Mouse (Mus musculus) frontal cortex, adult (tissue): Measurements from ENCODE around the gene Scrn3.
A peak's percentile ranks its signal among the peaks of the same experiment; 100 is the strongest.

Source experiments
- ATAC-seq: cut with Nextera tagmentation; 2 replicates; pipeline ENCODE4 v1.9.2; 2017; ENCODE audit warnings: mild to moderate bottlenecking, moderate library complexity, mixed read lengths; ENCODE audit not compliant: low TSS enrichment

The Scrn3 gene

GRCm38 (mm10) chr2:73313117-73313501 lies 708 bp downstream of the Scrn3 start:
- peak; percentile 15; the same call in 1 of the 2 replicates for ATAC-seq

DNA sequence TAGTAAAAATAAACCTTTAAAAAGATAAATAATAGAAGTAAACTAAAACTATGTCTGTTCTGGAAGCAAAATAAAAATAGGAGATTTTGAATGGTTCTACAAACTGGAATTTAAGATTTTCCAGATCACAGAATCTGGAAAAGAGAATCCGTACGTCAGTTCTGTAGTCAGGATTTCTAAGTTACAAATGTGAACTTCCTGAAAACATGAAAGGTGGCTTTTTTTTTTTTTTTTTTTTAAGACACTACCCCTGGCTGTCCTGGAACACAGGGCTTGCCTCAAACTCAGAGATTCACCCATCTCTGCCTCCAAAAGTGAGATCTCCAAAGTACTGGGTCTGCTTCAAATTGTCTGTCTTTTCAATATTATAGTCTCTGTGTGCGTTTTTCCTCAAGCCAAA lies 1.9 kb downstream of the Scrn3 start:
- no peak for ATAC-seq

GRCm38 (mm10) chr2:73317426-73317825 lies 5.0 kb downstream of the Scrn3 start:
- ATAC-seq = no peak

GRCm38 (mm10) chr2:73319218-73319617 lies 6.8 kb downstream of the Scrn3 start:
- ATAC-seq = no peak

GRCm38 (mm10) chr2:73322991-73323390 lies 10.6 kb downstream of the Scrn3 start:
- no peak for ATAC-seq

- ATAC-seq = no peak
These were observed 13.5 kb downstream of the Scrn3 start for GRCm38 (mm10) chr2:73325871-73326270.

GRCm38 (mm10) chr2:73335949-73336348 lies 23.5 kb downstream of the Scrn3 start:
- no peak for ATAC-seq

GRCm38 (mm10) chr2:73338415-73338814 lies 26.0 kb downstream of the Scrn3 start:
- ATAC-seq = no peak

DNA sequence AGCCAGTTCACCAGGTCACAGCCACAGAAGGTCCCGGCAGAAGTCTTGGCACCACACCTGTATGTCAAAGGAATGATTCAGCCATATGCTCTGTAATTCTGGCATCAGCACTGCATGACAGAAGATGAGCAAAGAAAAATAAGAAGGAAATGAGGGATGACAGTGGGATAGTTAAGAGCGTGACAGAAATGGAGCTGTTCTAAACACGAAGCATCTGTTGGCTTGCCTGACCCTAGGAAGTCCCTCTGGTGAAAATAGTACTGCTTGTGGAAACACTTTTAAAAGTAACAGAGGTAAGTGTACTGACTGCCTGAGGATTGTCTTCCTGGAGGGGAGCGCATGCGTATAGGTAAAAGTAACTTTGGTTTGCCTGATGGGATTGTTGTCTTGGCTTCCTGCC lies 31.3 kb downstream of the Scrn3 start:
- no peak for ATAC-seq

- ATAC-seq = peak; percentile 89
These were observed 32.8 kb downstream of the Scrn3 start for GRCm38 (mm10) chr2:73345204-73345603.

DNA sequence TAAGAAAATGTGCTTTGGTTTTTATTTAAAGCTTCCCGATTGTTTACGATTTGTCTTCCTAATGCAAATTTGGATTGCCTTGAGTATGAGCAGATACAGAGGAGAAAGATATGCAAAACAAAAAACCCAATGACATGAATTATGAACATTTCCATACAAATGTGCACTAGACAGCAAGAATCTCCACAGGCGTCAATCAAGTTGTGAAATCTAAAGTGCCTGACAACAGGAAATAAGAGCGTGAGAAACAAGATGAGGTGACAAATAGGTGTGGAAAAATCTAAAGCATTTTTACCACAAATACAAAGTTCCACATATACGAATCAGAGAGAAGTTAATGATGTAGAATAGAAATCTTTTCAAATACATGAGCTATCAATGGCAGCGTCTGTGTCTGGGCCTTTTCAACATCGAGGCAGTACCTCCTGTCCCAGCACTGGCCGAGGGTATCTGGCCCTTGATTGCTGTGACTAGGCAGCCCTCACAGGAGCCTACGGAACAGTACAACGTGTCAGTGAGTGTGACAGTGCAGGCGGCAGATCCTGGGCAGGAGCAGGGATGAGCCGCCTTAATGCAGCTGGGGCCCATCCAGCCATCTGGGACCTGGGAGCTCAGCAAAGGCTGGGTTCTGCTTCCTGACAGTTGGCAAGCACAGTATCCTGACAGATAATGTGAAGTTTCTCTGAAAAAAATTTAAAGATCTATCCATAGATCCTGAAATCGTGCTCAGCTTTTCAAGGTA lies 34.1 kb downstream of the Scrn3 start:
- ATAC-seq = peak; percentile 87

DNA sequence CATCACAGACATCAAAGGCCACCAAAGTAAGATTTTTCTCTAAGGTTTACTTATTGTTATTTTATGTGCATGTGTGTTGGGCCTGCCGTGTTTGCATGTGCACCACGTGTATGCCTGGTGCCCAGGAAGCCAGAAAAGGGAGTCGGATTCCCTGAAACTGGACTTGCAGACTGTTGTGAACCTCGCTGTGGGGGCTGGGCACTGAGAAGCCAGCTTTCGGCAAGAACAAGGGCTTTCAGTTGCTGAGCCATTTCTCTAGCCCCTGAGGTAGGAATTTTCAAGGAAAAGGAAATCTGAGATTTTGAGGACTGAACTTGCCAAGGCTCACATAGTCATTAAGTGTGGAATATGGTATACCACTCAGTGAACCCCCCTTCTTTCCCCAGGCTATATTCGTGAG lies 34.7 kb downstream of the Scrn3 start:
- ATAC-seq = 0 out of 2 replicates have a peak, but pooled peaks have one; percentile 5

DNA sequence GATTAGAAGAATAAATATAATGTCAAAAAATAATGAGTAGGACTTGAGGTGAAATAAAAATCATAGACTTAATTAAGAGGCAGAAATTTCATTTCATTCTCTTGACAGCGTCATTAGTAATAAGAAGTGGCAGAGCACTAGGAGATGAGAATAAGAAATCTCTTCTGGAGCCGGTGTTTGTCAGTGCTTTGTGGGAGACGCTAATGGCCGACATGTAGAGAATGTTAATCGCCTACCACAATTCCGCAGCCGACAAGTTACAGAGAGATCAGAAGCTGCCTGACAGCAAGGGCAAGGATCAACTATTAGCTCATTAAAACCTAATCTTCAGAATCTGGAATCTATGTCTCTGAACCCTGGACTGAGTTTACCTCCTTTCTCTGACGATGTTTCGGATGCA lies 35.4 kb downstream of the Scrn3 start:
- ATAC-seq = no peak

- ATAC-seq = no peak
These were observed 35.8 kb downstream of the Scrn3 start for GRCm38 (mm10) chr2:73348221-73348620.

GRCm38 (mm10) chr2:73351496-73351895 lies 39.1 kb downstream of the Scrn3 start:
- ATAC-seq = no peak

DNA sequence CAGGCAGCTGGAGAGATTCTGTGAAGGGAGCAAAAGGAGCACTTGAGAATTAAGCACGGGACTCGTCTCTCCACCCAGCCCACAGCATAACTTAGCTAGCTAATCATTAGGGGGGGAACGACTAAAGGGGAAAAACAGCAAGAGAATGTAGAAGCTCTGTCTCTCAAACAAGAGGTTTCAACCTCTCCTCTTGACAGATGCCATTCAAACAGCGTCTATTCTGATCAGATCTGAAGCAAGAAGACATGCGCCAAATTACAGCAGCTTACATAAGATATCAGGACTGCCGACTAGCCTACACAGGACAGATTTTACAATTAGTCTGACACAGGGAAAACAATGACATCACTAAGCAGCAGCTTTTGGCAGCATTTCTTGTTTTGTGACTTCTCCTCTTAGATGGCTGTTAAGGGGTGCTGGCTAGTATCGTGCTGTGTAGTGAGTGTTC lies 39.5 kb downstream of the Scrn3 start:
- peak; percentile 72 for ATAC-seq

DNA sequence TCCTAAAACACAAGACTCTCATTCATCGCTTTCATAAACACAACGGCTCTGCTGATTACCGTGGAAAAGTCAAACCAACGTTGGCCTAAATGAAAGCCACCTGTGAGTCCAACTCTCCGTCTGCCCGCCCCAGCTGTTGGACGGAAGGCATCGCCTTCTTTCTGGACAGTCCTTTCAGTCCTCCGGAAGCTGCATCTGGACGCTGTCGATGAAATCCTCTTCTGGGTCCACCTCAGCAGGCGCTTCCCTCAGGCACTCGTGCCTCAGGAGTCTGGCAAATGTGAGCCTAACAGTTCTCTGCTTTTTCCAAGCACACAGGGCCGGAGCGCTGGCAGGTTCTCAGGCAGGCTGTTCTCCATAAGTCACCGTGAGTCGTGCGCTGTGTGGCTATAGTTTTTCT lies 44.6 kb downstream of the Scrn3 start:
- no peak for ATAC-seq

DNA sequence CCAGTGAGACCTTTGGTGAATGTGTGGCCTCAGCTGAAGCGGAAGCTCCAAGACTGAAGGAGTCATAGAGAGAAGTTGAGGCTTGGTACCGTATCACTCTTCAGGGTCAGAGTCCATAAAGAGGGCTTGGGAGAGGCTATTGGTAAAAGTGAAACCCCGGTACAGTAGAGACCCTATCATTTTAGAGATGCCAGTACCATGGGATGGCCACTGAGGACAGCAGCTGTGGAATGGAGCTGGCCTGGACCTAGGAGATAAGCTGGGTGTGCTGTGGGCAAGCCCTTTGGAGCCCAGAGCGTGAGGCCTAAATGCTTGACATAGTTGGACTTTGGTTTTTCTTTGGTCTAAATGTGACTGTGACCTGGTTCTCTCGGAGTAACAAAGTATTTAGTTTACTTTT lies 47.5 kb downstream of the Scrn3 start:
- no peak for ATAC-seq

DNA sequence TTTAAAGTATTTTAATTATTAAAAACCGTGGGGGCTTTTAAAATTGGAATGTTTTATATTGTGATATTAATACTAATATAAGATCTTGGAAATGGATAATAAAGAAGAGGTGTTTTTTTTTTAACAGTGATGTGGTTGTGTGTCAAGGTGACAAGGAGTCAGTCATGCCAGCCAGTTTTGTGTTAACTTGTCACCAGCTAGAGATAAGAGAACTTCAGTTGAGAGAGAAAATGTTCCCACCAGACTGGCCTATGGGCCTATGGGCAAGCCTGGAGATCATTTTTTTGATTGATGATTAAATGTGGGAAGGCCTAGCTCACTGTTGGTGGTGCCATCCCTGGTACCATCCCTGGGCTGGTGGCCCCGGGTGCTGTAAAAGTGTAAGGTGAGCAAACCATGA lies 48.1 kb downstream of the Scrn3 start:
- ATAC-seq = no peak

GRCm38 (mm10) chr2:73363448-73363847 lies 51.0 kb downstream of the Scrn3 start:
- ATAC-seq = no peak

DNA sequence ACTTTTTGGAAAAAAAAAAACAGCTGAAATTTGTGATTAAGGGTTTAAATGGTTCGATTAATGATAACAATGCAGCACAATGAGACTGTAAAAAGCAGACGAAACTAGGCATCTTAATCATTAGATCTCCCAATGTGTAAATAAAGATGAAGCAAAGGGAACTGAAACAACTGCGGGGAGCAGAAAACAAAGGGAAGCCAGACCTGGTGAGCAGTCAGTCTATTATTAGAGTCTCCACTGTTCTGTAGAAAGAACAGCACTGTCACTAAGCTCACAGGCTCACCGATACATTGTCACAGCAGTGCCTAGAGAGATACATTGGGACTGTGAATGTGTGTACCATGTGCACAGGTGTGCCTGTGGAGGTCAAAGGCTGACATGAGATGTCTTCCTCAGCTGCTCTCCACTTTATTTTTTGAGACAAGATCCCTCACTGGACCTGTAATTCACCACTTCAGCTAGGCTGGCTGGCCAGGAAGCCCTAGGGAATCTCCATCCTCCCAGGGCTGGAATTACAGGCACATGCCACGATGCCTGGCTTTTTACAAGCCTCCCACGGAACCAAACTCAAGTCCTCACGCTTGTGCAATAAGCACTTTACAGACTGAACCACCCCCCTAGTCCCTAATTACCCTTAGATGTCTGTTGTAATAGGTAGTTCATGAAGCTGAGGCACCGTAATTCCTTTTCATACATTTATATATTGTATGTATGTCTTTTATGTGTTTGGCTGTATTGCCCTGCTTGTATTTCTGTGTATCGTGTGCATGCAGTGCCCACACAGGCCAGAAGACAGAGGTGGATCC lies 59.3 kb downstream of the Scrn3 start:
- ATAC-seq = 0 out of 2 replicates have a peak, but pooled peaks have one; percentile 20

- no peak for ATAC-seq
These were observed 65.9 kb downstream of the Scrn3 start for GRCm38 (mm10) chr2:73378326-73378725.

DNA sequence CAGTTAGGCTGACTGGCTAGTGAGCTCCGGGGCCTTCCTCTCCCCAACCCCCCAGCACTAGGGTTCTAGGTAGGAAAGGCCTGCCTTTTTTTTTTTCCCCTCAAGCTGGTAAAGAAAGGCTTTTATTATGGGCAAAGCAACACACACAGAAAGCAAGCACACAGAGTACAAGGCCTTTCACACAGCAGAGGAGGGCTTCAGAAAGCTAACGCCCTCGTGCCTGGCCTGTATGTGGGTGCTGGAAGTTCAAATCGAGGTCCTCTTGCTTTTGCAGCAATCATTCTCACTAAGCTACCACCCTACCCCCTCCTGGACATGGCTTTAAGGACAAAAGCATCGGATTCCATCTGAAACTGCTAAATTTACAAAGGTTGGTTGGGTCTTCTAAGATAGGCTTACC lies 67.3 kb downstream of the Scrn3 start:
- ATAC-seq = no peak
